Mouse (Mus musculus): Measurements from ENCODE around the gene Cyfip1. TPM values are rescaled to one million over a fixed set of nuclear protein-coding genes. Genes with fewer than 3 reads are reported as not detected.

Gene Cyfip1
- 125 and 129 TPM in 2 replicates for polyA plus RNA-seq (2016; fragmentation: Nextera tagmentation; extraction: Ambion mirVana)

DNA sequence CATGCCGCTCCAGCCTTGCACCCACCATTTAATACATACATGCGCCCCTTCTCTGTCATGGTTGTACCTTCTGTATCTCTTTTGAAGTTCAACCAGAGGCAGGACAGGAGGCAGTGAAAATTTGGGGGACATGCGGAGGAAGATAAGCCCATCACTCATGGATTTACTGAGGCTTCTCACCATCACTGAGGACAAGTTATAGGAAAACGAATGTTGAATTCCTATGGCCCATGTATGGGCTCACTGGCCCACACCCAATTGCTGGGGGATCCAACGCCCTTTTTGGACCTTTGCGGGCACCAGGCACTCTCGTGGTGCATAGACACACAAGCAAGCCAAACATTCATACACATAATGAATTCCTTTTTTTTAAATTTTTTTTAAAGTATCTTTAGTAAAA lies at the start of gene Cyfip1:
TSS of gene Cyfip1 (plus strand) at position 301 of the 400 bp plus-strand sequence.
- WGBS = 51% methylated on average over 7 of the region's 7 CpGs
- peak within 1 kb of the TSS; percentile 90 for H3K9ac ChIP-seq (replicated peaks)
- H3K27ac ChIP-seq = peak within 1 kb of the TSS; percentile 97
- H3K9me3 ChIP-seq = no peaks in the 10 kb centered on the region
- H3K4me2 ChIP-seq = peak within 1 kb of the TSS; percentile 81
- H3K27me3 ChIP-seq = no peaks in the 10 kb centered on the region
- peak; percentile 34 for ATAC-seq (ENCODE audit: insufficient number of reproducible peaks, insufficient read depth, low FRiP score, low TSS enrichment, low read depth)
- peaks cover 12% of the 10 kb centered on the region for H3K4me1 ChIP-seq (replicated peaks)
- peak within 1 kb of the TSS; percentile 84 for H3K4me3 ChIP-seq (replicated peaks)
- H3K36me3 ChIP-seq = no peaks in the 10 kb centered on the region

DNA sequence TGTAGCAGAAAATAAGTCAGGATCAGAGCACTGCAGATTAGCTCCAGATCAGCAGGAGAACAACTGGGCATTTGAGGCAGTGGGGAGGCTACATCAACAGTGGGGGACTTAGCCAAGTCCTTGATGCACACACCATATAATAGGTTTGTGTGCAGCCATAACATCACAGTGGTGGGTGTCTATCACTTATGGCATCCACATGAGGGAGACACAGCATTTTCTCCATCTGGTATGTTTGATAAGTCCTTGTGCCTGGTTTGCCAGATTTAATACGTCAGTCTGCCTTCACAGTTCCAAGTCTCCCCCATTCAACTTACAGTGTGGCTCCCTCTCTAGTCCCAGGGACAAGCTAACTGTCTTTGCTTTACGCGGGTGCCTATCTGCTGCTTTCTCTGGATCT lies 49.3 kb upstream of the Cyfip1 start:
- Histone ChIP-seq H3K27ac (0 out of 2 replicates have a peak overlapping the region, but pooled peaks have one; percentile 17), H3K27me3 (no peaks in the 10 kb centered on the region), H3K4me2 (no peak overlapping the region), H3K9ac (replicated peaks) (no peak overlapping the region), H3K4me1 (replicated peaks) (peaks cover 8% of the 10 kb centered on the region), H3K9me3 (no peaks in the 10 kb centered on the region), H3K36me3 (peaks cover 14% of the 10 kb centered on the region), H3K4me3 (replicated peaks) (no peak overlapping the region)
- no peak for ATAC-seq (ENCODE audit: insufficient number of reproducible peaks, insufficient read depth, low FRiP score, low TSS enrichment, low read depth)
- WGBS = 79% methylated on average over 3 of the region's 3 CpGs

DNA sequence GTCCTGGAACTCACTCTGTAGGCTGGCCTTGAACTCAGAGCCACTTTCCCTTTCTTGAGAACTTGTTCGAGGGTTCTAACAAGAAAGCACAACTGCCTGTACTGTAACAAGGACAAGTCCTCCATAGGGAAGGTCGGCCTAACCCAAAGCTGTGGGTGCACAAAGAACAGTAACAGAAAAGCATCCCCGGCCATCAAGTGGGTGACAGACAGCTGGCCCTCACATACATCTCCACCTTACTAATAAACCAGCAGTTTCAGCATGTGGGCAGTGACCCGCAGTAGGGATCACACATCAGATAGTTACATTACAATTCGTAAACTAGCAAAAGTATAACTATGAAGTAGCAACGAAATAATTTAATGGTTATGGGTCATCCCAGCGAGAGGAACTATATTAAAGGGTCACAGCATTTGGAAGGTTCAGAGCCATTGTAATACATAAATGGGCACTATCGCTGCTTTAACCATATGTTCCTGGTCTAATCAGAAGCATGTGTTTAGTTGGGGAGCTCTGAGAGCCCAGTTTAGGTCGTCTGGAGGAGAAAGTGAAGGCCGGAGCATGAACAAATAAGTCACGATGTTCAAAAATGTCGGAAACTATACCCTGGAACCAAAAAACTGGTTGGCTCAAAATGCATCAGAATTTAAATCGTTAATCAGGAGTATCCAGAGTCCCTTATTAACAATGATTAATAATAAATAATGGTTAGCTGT lies 48.2 kb upstream of the Cyfip1 start:
- Histone ChIP-seq H3K4me1 (replicated peaks) (peaks cover 8% of the 10 kb centered on the region), H3K4me2 (peak overlapping the region; percentile 75), H3K9ac (replicated peaks) (peak overlapping the region; percentile 92), H3K27me3 (no peaks in the 10 kb centered on the region), H3K27ac (peak overlapping the region; percentile 77; the same call in 1 of the 2 replicates), H3K9me3 (no peaks in the 10 kb centered on the region), H3K4me3 (replicated peaks) (peak overlapping the region; percentile 78), H3K36me3 (peaks cover 25% of the 10 kb centered on the region)
- WGBS = 33% methylated on average over 13 of the region's 13 CpGs
- ATAC-seq (ENCODE audit: insufficient number of reproducible peaks, insufficient read depth, low FRiP score, low TSS enrichment, low read depth) = peak; percentile 20

DNA sequence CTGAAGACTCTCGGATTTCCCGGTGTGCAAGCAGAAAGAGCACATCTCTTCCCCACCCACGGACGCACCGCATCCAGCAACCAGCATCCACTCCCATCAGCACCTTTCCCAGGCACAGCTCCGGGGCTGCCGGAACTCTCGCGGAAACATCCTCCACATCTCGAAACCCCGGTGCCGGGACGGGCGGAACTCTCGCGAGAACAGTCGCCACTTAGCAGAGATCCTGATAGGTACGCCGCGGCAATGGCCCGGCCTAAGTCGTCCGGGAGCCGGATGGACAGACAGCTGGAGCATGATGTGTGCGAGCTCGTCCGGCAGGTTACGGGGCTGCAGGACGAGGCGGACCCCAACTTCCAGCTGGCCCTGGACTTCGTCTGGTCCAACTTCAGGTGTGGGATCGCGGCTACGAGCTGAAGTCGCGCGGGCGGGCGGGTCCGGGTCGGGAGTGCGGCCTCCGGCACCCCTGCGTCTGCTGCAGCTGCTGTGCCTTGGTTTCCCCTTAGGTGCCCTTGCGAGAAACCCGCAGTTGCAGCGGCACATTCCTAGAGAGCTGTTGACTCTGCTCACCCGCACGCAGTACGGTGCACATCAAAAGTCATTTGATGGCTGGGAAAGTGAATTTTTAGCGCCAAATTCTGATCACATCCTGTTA lies 47.5 kb upstream of the Cyfip1 start, which contains the start of gene Tubgcp5:
TSS of gene Tubgcp5 (plus strand) at position 203 of the 652 bp plus-strand sequence.
- Histone ChIP-seq H3K9ac (replicated peaks) (peak within 1 kb of the TSS; percentile 92), H3K4me2 (peak within 1 kb of the TSS; percentile 75), H3K27ac (peak within 1 kb of the TSS; percentile 77), H3K4me1 (replicated peaks) (peaks cover 8% of the 10 kb centered on the region), H3K9me3 (no peaks in the 10 kb centered on the region), H3K36me3 (peaks cover 32% of the 10 kb centered on the region), H3K4me3 (replicated peaks) (peak within 1 kb of the TSS; percentile 78), H3K27me3 (no peaks in the 10 kb centered on the region)
- WGBS = under 1% methylated on average over 51 of the region's 51 CpGs
- ATAC-seq (ENCODE audit: insufficient number of reproducible peaks, insufficient read depth, low FRiP score, low TSS enrichment, low read depth) = peak; percentile 99

DNA sequence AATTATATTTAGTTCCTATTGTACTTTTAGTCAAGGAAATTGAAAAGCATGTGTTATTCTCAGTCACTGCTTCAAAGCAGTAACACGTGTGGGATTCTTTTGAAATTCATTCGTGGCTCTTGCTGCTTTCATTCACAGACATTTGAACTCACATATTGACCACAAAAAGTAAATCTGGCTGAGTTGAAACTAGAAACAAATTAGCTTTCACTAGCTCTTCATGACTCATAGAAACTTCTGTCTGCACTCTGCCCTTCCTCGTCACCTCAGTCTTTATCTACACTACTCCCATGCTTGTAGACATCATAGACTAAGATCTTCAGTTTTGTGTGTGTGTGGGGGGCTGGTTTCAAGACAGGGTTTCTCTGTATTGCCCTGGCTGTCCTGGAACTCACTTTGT lies 41.6 kb upstream of the Cyfip1 start:
- H3K9me3 ChIP-seq = no peaks in the 10 kb centered on the region
- peaks cover 84% of the 10 kb centered on the region for H3K36me3 ChIP-seq
- 92% methylated on average over 3 of the region's 3 CpGs for WGBS
- no peak overlapping the region for H3K4me2 ChIP-seq
- no peak overlapping the region for H3K9ac ChIP-seq (replicated peaks)
- H3K4me1 ChIP-seq (replicated peaks) = peaks cover 2% of the 10 kb centered on the region
- ATAC-seq (ENCODE audit: insufficient number of reproducible peaks, insufficient read depth, low FRiP score, low TSS enrichment, low read depth) = no peak
- no peak overlapping the region for H3K27ac ChIP-seq
- no peaks in the 10 kb centered on the region for H3K27me3 ChIP-seq
- H3K4me3 ChIP-seq (replicated peaks) = no peak overlapping the region

DNA sequence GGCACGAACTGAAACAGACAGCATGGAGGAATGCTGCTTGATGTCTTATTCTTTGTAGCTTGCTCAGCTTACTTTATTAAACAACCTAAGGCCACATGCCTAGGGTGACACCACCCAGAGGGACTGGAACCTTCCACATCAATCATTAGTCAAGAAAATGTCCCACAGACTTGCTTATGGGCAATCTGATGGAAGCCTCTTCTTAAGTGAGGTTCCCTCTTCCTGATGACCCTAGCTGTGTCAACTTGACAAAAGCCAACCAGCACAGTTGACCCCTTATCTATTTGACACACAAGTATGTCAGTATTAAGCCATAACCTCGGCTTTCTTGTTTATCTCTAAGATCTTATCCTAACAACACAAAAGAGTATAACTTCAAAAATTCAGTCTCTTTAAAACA lies 31.6 kb upstream of the Cyfip1 start:
- Histone ChIP-seq H3K9me3 (no peaks in the 10 kb centered on the region), H3K27me3 (no peaks in the 10 kb centered on the region), H3K4me3 (replicated peaks) (no peak overlapping the region), H3K4me1 (replicated peaks) (no peaks in the 10 kb centered on the region), H3K36me3 (peaks cover 89% of the 10 kb centered on the region), H3K27ac (no peak overlapping the region), H3K4me2 (no peak overlapping the region), H3K9ac (replicated peaks) (no peak overlapping the region)
- 95% methylated on average over 2 of the region's 2 CpGs for WGBS
- no peak for ATAC-seq (ENCODE audit: insufficient number of reproducible peaks, insufficient read depth, low FRiP score, low TSS enrichment, low read depth)

GRCm38 (mm10) chr7:55824468-55824867 lies 17.1 kb upstream of the Cyfip1 start:
- Histone ChIP-seq H3K36me3 (peaks cover 91% of the 10 kb centered on the region), H3K27ac (no peak overlapping the region), H3K9me3 (no peaks in the 10 kb centered on the region), H3K4me1 (replicated peaks) (no peaks in the 10 kb centered on the region), H3K4me2 (no peak overlapping the region), H3K9ac (replicated peaks) (no peak overlapping the region), H3K27me3 (no peaks in the 10 kb centered on the region), H3K4me3 (replicated peaks) (no peak overlapping the region)
- ATAC-seq (ENCODE audit: insufficient number of reproducible peaks, insufficient read depth, low FRiP score, low TSS enrichment, low read depth) = no peak
- WGBS = 78% methylated on average over 5 of the region's 5 CpGs

DNA sequence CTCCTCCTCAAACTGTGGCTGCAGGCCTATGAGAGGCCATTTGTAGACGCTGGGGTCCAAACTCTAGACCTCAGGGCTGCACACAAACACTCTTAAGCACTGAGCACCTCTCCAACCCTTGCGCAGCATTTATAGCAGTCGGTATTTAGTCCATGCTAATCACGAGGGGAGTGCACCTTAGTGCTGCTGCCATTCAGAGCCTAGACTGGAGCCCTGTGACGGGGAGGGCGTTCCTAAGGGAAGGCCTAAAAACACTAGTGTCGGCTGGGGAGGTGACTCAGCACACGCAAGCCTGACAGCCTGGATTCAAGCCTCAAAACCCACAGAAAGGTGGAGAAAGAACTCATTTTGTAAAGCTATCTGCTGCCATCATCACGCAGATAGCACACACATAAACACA lies 14.0 kb upstream of the Cyfip1 start:
- Histone ChIP-seq H3K4me1 (replicated peaks) (no peaks in the 10 kb centered on the region), H3K27me3 (no peaks in the 10 kb centered on the region), H3K9ac (replicated peaks) (no peak overlapping the region), H3K36me3 (peaks cover 85% of the 10 kb centered on the region), H3K4me3 (replicated peaks) (no peak overlapping the region), H3K27ac (no peak overlapping the region), H3K9me3 (no peaks in the 10 kb centered on the region), H3K4me2 (no peak overlapping the region)
- no peak for ATAC-seq (ENCODE audit: insufficient number of reproducible peaks, insufficient read depth, low FRiP score, low TSS enrichment, low read depth)
- WGBS = 91% methylated on average over 9 of the region's 9 CpGs

- Histone ChIP-seq H3K27ac (no peak overlapping the region), H3K9ac (replicated peaks) (no peak overlapping the region), H3K4me2 (no peak overlapping the region), H3K27me3 (no peaks in the 10 kb centered on the region), H3K36me3 (peaks cover 17% of the 10 kb centered on the region), H3K4me3 (replicated peaks) (no peak overlapping the region), H3K9me3 (no peaks in the 10 kb centered on the region), H3K4me1 (replicated peaks) (peaks cover 5% of the 10 kb centered on the region)
- ATAC-seq (ENCODE audit: insufficient number of reproducible peaks, insufficient read depth, low FRiP score, low TSS enrichment, low read depth) = no peak
- 84% methylated on average over 4 of the region's 4 CpGs for WGBS
These were observed 4.7 kb upstream of the Cyfip1 start for GRCm38 (mm10) chr7:55836877-55837276.

GRCm38 (mm10) chr7:55841977-55842503 lies 495 bp downstream of the Cyfip1 start:
- Histone ChIP-seq H3K4me2 (peak overlapping the region; percentile 81), H3K27ac (peak overlapping the region; percentile 97), H3K4me1 (replicated peaks) (peaks cover 18% of the 10 kb centered on the region), H3K4me3 (replicated peaks) (peak overlapping the region; percentile 84), H3K9me3 (no peaks in the 10 kb centered on the region), H3K36me3 (no peaks in the 10 kb centered on the region), H3K27me3 (no peaks in the 10 kb centered on the region), H3K9ac (replicated peaks) (peak overlapping the region; percentile 90)
- WGBS = 1% methylated on average over 43 of the region's 47 CpGs
- ATAC-seq (ENCODE audit: insufficient number of reproducible peaks, insufficient read depth, low FRiP score, low TSS enrichment, low read depth) = peak; percentile 96

GRCm38 (mm10) chr7:55842504-55843152 lies 1.1 kb downstream of the Cyfip1 start:
- Histone ChIP-seq H3K9me3 (no peaks in the 10 kb centered on the region), H3K4me1 (replicated peaks) (peaks cover 18% of the 10 kb centered on the region), H3K27me3 (no peaks in the 10 kb centered on the region), H3K4me3 (replicated peaks) (peak overlapping the region; percentile 84), H3K36me3 (no peaks in the 10 kb centered on the region), H3K4me2 (peak overlapping the region; percentile 81), H3K9ac (replicated peaks) (peak overlapping the region; percentile 90), H3K27ac (peak overlapping the region; percentile 97)
- ATAC-seq (ENCODE audit: insufficient number of reproducible peaks, insufficient read depth, low FRiP score, low TSS enrichment, low read depth) = peak; percentile 48
- 1% methylated on average over 40 of the region's 40 CpGs for WGBS
